Mouse (Mus musculus) small intestine, adult 2 months (tissue): ENCODE measurements around the gene Pkd1.

Experiments
- CTCF ChIP-seq: fragments of 200-500 bp; IDR thresholded peaks from 2 replicates; pipeline ENCODE4 v1.5.1; 2012; ENCODE audit warnings: low read depth, mild to moderate bottlenecking, control low read depth, inconsistent platforms, low read length, moderate library complexity, mixed read lengths; ENCODE audit not compliant: insufficient replicate concordance, insufficient read length; ENCODE audit errors: extremely low read depth
- POLR2A ChIP-seq: fragments of 200-500 bp; IDR thresholded peaks from 2 replicates; pipeline ENCODE4 v1.6.1; 2012; ENCODE audit warnings: low read depth, mild to moderate bottlenecking, control low read depth, inconsistent platforms, low read length, moderate library complexity

- TF ChIP-seq CTCF (no peak), POLR2A (no peak)
Measured at GRCm38 (mm10) chr17:24636781-24637481, 87.3 kb downstream of the Pkd1 start.
